Mouse (Mus musculus) lung, postnatal 0 days (tissue): ENCODE measurements around the gene Muc1.

Experiments used
- CTCF ChIP-seq: IDR thresholded peaks from 2 replicates; pipeline ENCODE4 v1.5.1; 2016; ENCODE audit warnings: antibody characterized with exemption, mild to moderate bottlenecking
- EP300 ChIP-seq: IDR thresholded peaks from 2 replicates; pipeline ENCODE4 v1.6.1; 2016; ENCODE audit warnings: antibody characterized with exemption, mild to moderate bottlenecking, control low read depth

DNA sequence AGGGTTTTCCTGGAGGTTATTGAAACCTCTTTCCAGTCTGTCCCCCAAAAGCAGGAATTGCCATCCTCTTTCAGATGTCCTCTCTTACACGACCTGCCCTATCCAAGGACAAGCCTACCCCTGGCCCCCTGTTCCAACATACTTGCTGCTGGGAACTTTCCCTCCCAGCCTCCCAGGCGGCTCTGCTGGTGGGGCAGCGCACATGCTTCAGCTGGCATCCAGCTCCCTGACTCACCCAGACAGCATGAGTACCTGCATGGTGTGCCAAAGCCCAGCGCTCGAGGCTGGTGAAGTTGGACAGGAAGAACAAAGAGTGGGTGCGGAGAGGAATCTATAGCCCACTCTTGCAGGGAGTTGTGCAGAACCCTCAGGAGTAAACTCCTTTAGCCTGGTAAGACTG lies 42.0 kb downstream of the Muc1 start:
- TF ChIP-seq CTCF (no peak), EP300 (no peak)
